In the genomic region with DNA sequence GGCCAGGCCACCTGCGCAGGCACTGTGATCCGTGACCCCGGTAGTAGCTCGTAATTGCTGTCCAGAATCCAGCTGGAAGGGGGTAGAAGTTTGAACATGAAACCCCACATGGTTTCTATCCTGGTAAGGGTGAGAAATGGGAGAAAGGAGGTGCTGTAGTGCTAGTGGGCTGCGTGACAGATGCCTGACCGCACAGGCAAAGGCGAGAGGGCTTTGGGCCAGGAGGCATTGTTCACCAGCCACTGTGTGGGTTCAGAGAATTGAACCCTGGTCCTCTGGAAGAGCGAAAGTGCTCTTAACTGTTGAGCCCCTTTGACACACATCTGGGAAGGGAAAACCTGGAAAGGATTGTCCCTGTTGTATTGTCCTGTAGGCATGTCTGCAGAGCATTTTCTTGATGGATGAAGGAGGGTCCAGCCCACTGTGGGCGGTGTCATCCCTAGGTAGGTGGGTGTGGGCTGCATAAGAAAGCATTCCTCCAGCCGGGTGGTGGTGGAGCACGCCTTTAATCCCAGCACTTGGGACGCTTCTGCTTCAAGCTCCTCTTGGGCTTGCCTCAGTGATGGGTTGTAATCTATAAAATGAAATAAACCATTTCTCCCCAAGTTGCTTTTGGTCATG, we compare ENCODE assay signal across 8 mouse cellular contexts. TPM values are rescaled to one million over a fixed set of nuclear protein-coding genes. Genes with fewer than 3 reads are reported as not detected.
A peak's percentile ranks its signal among the peaks of the same experiment; 100 is the strongest.
DNase-seq lines count a peak whose midpoint lies in the region; ATAC-seq and TF ChIP-seq lines count a peak whose summit lies in the region.

No protein-coding gene starts in this region.

- H3K4me1 ChIP-seq in heart, postnatal 0 days (ENCODE audit: control insufficient read depth, insufficient read depth): no peaks in the 10 kb centered on the region
- peaks cover 13% of the 10 kb centered on the region for H3K4me1 ChIP-seq in hindbrain, embryonic 12.5 days
- H3K4me1 ChIP-seq in midbrain, embryonic 12.5 days: peaks cover 11% of the 10 kb centered on the region

- no peak for TF ChIP-seq EP300 in heart, postnatal 0 days (IDR thresholded peaks at IDR 0.05; ENCODE audit: low read depth)

- H3K27me3 ChIP-seq in heart, postnatal 0 days (ENCODE audit: control insufficient read depth, insufficient read depth, low read length): no peaks in the 10 kb centered on the region
- peaks cover 19% of the 10 kb centered on the region for H3K27me3 ChIP-seq in hindbrain, embryonic 12.5 days
- H3K27me3 ChIP-seq in midbrain, embryonic 12.5 days: peaks cover 18% of the 10 kb centered on the region

- TF ChIP-seq CTCF in heart, postnatal 0 days (IDR thresholded peaks at IDR 0.05; ENCODE audit: low read depth): no peak

- ATAC-seq in heart, postnatal 0 days (ENCODE audit: insufficient read depth, low read depth): peak; percentile 21; the same call in 1 of the 2 replicates
- peak; percentile 19; the same call in 1 of the 2 replicates for ATAC-seq in common myeloid progenitor, adult 5-6 weeks (replicated peaks; ENCODE audit: low read depth, poor library complexity, severe bottlenecking)
- peak; percentile 10; the same call in 1 of the 2 replicates for ATAC-seq in hindbrain, embryonic 12.5 days (ENCODE audit: low FRiP score)
- ATAC-seq in midbrain, embryonic 12.5 days (ENCODE audit: low FRiP score, low read depth): peak; percentile 49

- H3K9ac ChIP-seq in heart, postnatal 0 days (replicated peaks; ENCODE audit: low read depth, low read length): peak overlapping the region; percentile 21; the same call in 1 of the 2 replicates
- H3K9ac ChIP-seq in hindbrain, embryonic 12.5 days: peak overlapping the region; percentile 36; the same call in 1 of the 2 replicates
- 0 out of 2 replicates have a peak overlapping the region, but pooled peaks have one; percentile 43 for H3K9ac ChIP-seq in midbrain, embryonic 12.5 days (replicated peaks)

- WGBS in heart, postnatal 0 days: 39% methylated on average over 12 of the region's 12 CpGs
- WGBS in hindbrain, embryonic 12.5 days: 35% methylated on average over 12 of the region's 12 CpGs
- 38% methylated on average over 12 of the region's 12 CpGs for WGBS in midbrain, embryonic 12.5 days

- intact Hi-C loops in left cerebral cortex, postnatal 14 days (cut with DNase I): no loop called here
- intact Hi-C loops in left cerebral cortex, postnatal 36 days (cut with DNase I): no loop called here

- H3K27ac ChIP-seq in heart, postnatal 0 days (ENCODE audit: low read depth): no peak overlapping the region
- 0 out of 2 replicates have a peak overlapping the region, but pooled peaks have one; percentile 30 for H3K27ac ChIP-seq in hindbrain, embryonic 12.5 days
- H3K27ac ChIP-seq in midbrain, embryonic 12.5 days (replicated peaks): no peak overlapping the region

- H3K4me3 ChIP-seq in heart, postnatal 0 days (ENCODE audit: low read depth, low read length): peak overlapping the region; percentile 25
- H3K4me3 ChIP-seq in hindbrain, embryonic 12.5 days: peak overlapping the region; percentile 29
- H3K4me3 ChIP-seq in midbrain, embryonic 12.5 days: peak overlapping the region; percentile 35

- H3K4me2 ChIP-seq in heart, postnatal 0 days (ENCODE audit: low read depth, low read length): peak overlapping the region; percentile 57
- H3K4me2 ChIP-seq in hindbrain, embryonic 12.5 days (replicated peaks): peak overlapping the region; percentile 57
- peak overlapping the region; percentile 54 for H3K4me2 ChIP-seq in midbrain, embryonic 12.5 days (replicated peaks)

- no peak for DNase-seq in heart, postnatal 0 days (ENCODE audit: low spot score)
- no peak for DNase-seq in heart, adult 11 months
- DNase-seq in left cerebral cortex, postnatal 14 days (ENCODE audit: low spot score in 2 of 2): no peak
- no peak for DNase-seq in left cerebral cortex, postnatal 36 days (ENCODE audit: low spot score in 2 of 2)
- DNase-seq in right cerebral cortex, postnatal 10 days (ENCODE audit: low spot score in 2 of 2): no peak

- H3K9me3 ChIP-seq in heart, postnatal 0 days (replicated peaks; ENCODE audit: control insufficient read depth, low read length): no peaks in the 10 kb centered on the region
- H3K9me3 ChIP-seq in hindbrain, embryonic 12.5 days (replicated peaks): no peaks in the 10 kb centered on the region
- no peaks in the 10 kb centered on the region for H3K9me3 ChIP-seq in midbrain, embryonic 12.5 days

- H3K36me3 ChIP-seq in heart, postnatal 0 days (replicated peaks; ENCODE audit: control insufficient read depth, insufficient read depth, low read length): peaks cover 13% of the 10 kb centered on the region
- H3K36me3 ChIP-seq in hindbrain, embryonic 12.5 days: no peaks in the 10 kb centered on the region
- no peaks in the 10 kb centered on the region; the same call in 1 of the 2 replicates for H3K36me3 ChIP-seq in midbrain, embryonic 12.5 days

RNA-seq across cellular contexts. Expression of gene Sirt4, which starts 8.3 kb away (rescaled TPM):
- 13.8 and 29.0 TPM in 2 replicates for total RNA-seq in heart, postnatal 0 days (2014; rRNA removed; ENCODE audit: low replicate concordance)
- 14.5 and 15.4 TPM in 2 replicates for polyA plus RNA-seq in heart, postnatal 0 days (2015; fragmentation: Nextera tagmentation; extraction: Ambion mirVana)
- total RNA-seq in common myeloid progenitor, adult 5-6 weeks (2017): 3.6 and 14.3 TPM in 2 replicates
- 23.1 and 24.7 TPM in 2 replicates for polyA plus RNA-seq in hindbrain, embryonic 12.5 days (2016; fragmentation: Nextera tagmentation; extraction: Ambion mirVana)
- polyA plus RNA-seq in midbrain, embryonic 12.5 days (2016; fragmentation: Nextera tagmentation; extraction: Ambion mirVana): 24.2 and 26.2 TPM in 2 replicates
- total RNA-seq in left cerebral cortex, postnatal 14 days (2021): 10 to 100 TPM; 27.4 to 27.7 TPM
- 10 to 100 TPM; 19.7 to 51.7 TPM for total RNA-seq in left cerebral cortex, postnatal 36 days (2021)

RNA-seq across cellular contexts. Expression of gene Pla2g1b, which starts 10.2 kb away (rescaled TPM):
- not detected in 2 replicates for total RNA-seq in heart, postnatal 0 days (2014; rRNA removed; ENCODE audit: low replicate concordance)
- polyA plus RNA-seq in heart, postnatal 0 days (2015; fragmentation: Nextera tagmentation; extraction: Ambion mirVana): not detected in 2 replicates
- total RNA-seq in common myeloid progenitor, adult 5-6 weeks (2017): not detected in 2 replicates
- not detected in 2 replicates for polyA plus RNA-seq in hindbrain, embryonic 12.5 days (2016; fragmentation: Nextera tagmentation; extraction: Ambion mirVana)
- not detected in 2 replicates for polyA plus RNA-seq in midbrain, embryonic 12.5 days (2016; fragmentation: Nextera tagmentation; extraction: Ambion mirVana)
- not detected for total RNA-seq in left cerebral cortex, postnatal 14 days (2021)
- not detected for total RNA-seq in left cerebral cortex, postnatal 36 days (2021)

RNA-seq across cellular contexts. Expression of gene Pxn, which starts 30.3 kb away (rescaled TPM):
- total RNA-seq in heart, postnatal 0 days (2014; rRNA removed; ENCODE audit: low replicate concordance): 66.6 and 68.8 TPM in 2 replicates
- 19.3 and 19.9 TPM in 2 replicates for polyA plus RNA-seq in heart, postnatal 0 days (2015; fragmentation: Nextera tagmentation; extraction: Ambion mirVana)
- total RNA-seq in common myeloid progenitor, adult 5-6 weeks (2017): 31.2 and 72.4 TPM in 2 replicates
- polyA plus RNA-seq in hindbrain, embryonic 12.5 days (2016; fragmentation: Nextera tagmentation; extraction: Ambion mirVana): 34.0 and 39.2 TPM in 2 replicates
- polyA plus RNA-seq in midbrain, embryonic 12.5 days (2016; fragmentation: Nextera tagmentation; extraction: Ambion mirVana): 24.0 and 27.2 TPM in 2 replicates
- total RNA-seq in left cerebral cortex, postnatal 14 days (2021): 10 to 100 TPM; 20.8 to 22.1 TPM
- total RNA-seq in left cerebral cortex, postnatal 36 days (2021): 10 to 100 TPM; 15.1 to 24.7 TPM

RNA-seq across cellular contexts. Expression of gene Msi1, which starts 46.8 kb away (rescaled TPM):
- 2.5 and 5.6 TPM in 2 replicates for total RNA-seq in heart, postnatal 0 days (2014; rRNA removed; ENCODE audit: low replicate concordance)
- 0.99 and 1.1 TPM in 2 replicates for polyA plus RNA-seq in heart, postnatal 0 days (2015; fragmentation: Nextera tagmentation; extraction: Ambion mirVana)
- not detected in 2 replicates for total RNA-seq in common myeloid progenitor, adult 5-6 weeks (2017)
- polyA plus RNA-seq in hindbrain, embryonic 12.5 days (2016; fragmentation: Nextera tagmentation; extraction: Ambion mirVana): 128 and 131 TPM in 2 replicates
- 211 and 227 TPM in 2 replicates for polyA plus RNA-seq in midbrain, embryonic 12.5 days (2016; fragmentation: Nextera tagmentation; extraction: Ambion mirVana)
- total RNA-seq in left cerebral cortex, postnatal 14 days (2021): 10 to 100 TPM; 45.4 to 54.0 TPM
- 10 to 100 TPM; 46.9 to 51.3 TPM for total RNA-seq in left cerebral cortex, postnatal 36 days (2021)
